11 mouse cellular contexts compared by ENCODE assay signal in genomic region chr12:104679121-104679818, GRCm38 (mm10).
A peak's percentile ranks its signal among the peaks of the same experiment; 100 is the strongest.
DNase-seq lines count a peak whose midpoint lies in the region; ATAC-seq and TF ChIP-seq lines count a peak whose summit lies in the region.
"Had no signal": no experiment of that assay in that cellular context is flagged by ENCODE, and none has a peak within 500 bp of the region (broad histone marks: within the 10 kb centered on the region; RNA-seq: fewer than 3 reads in every experiment).

No protein-coding gene starts in this region.

- peak; percentile 68 for DNase-seq in brain, embryonic 14.5 days (ENCODE audit: low read depth)
- DNase-seq in embryonic facial prominence, embryonic 14.5 days (ENCODE audit: low spot score), result peak; percentile 84
- DNase-seq in mesoderm, embryonic 11.5 days (ENCODE audit: low read depth, low spot score), result peak; percentile 51
- no peak for DNase-seq in adrenal gland, adult 2 months
- no peak for DNase-seq in layer of hippocampus, adult 9-11 months
- no peak for DNase-seq in heart, postnatal 14 days
- DNase-seq in frontal cortex, postnatal 25 days (ENCODE audit: low spot score in 2 of 2), result no peak
- DNase-seq: cerebellum, postnatal 36 days; lung, postnatal 36 days had no signal

- no peak overlapping the region for H3K4me3 ChIP-seq in embryonic facial prominence, embryonic 14.5 days (ENCODE audit: low read depth, low read length)
- H3K4me3 ChIP-seq in hindbrain, embryonic 12.5 days, result no peak overlapping the region

- H3K9me3 ChIP-seq in embryonic facial prominence, embryonic 14.5 days (ENCODE audit: control insufficient read depth, low read length), result no peaks in the 10 kb centered on the region; the same call in 1 of the 2 replicates
- 0 out of 2 replicates have a peak, but pooled peaks cover 9% of the 10 kb centered on the region for H3K9me3 ChIP-seq in hindbrain, embryonic 12.5 days (replicated peaks)

- WGBS in embryonic facial prominence, embryonic 14.5 days, result 20% methylated on average over 26 of the region's 26 CpGs
- 28% methylated on average over 26 of the region's 26 CpGs for WGBS in hindbrain, embryonic 12.5 days

- H3K27ac ChIP-seq in embryonic facial prominence, embryonic 14.5 days (replicated peaks; ENCODE audit: low read depth, low read length), result no peak overlapping the region
- peak overlapping the region; percentile 64 for H3K27ac ChIP-seq in hindbrain, embryonic 12.5 days

- intact Hi-C loops in heart, postnatal 14 days (cut with DNase I), result no loop called here

- H3K4me1 ChIP-seq in embryonic facial prominence, embryonic 14.5 days (ENCODE audit: control insufficient read depth, insufficient read depth, low read length), result peaks cover 8% of the 10 kb centered on the region; the same call in 1 of the 2 replicates
- H3K4me1 ChIP-seq in hindbrain, embryonic 12.5 days, result peaks cover 28% of the 10 kb centered on the region

- H3K9ac ChIP-seq in embryonic facial prominence, embryonic 14.5 days (ENCODE audit: low read depth, low read length), result no peak overlapping the region
- H3K9ac ChIP-seq in hindbrain, embryonic 12.5 days, result no peak overlapping the region; the same call in 1 of the 2 replicates

- no peak for ATAC-seq in embryonic facial prominence, embryonic 14.5 days (ENCODE audit: low read depth)
- ATAC-seq in hindbrain, embryonic 12.5 days (ENCODE audit: low FRiP score), result no peak

- no peak for TF ChIP-seq POLR2A in brain, embryonic 14.5 days (IDR thresholded peaks at IDR 0.05; ENCODE audit: borderline replicate concordance, extremely low read depth, insufficient read depth, insufficient read length, poor library complexity, severe bottlenecking)

- no peaks in the 10 kb centered on the region for H3K27me3 ChIP-seq in embryonic facial prominence, embryonic 14.5 days (replicated peaks; ENCODE audit: control insufficient read depth, insufficient read depth, low read length)
- no peaks in the 10 kb centered on the region; the same call in none of the 2 replicates for H3K27me3 ChIP-seq in hindbrain, embryonic 12.5 days

- no peaks in the 10 kb centered on the region for H3K36me3 ChIP-seq in embryonic facial prominence, embryonic 14.5 days (ENCODE audit: control insufficient read depth, insufficient read depth, low read length)
- no peaks in the 10 kb centered on the region for H3K36me3 ChIP-seq in hindbrain, embryonic 12.5 days

- no peak for TF ChIP-seq CTCF in brain, embryonic 14.5 days (IDR thresholded peaks at IDR 0.05; ENCODE audit: borderline replicate concordance, extremely low read depth, insufficient read depth, insufficient read length)

- H3K4me2 ChIP-seq in embryonic facial prominence, embryonic 14.5 days (ENCODE audit: low read depth, low read length), result peak overlapping the region; percentile 36
- H3K4me2 ChIP-seq in hindbrain, embryonic 12.5 days (replicated peaks), result peak overlapping the region; percentile 37
- H3K4me2 ChIP-seq: liver, embryonic 11.5 days had no signal

Comparison
In these comparisons a context has a peak if more than half of its experiments do, and no peak if none do; other contexts are left out.
1. DNase-seq: peak in brain, embryonic 14.5 days (single experiment), embryonic facial prominence, embryonic 14.5 days (single experiment) and mesoderm, embryonic 11.5 days (single experiment); none in adrenal gland, adult 2 months (single experiment), layer of hippocampus, adult 9-11 months (single experiment), heart, postnatal 14 days (0 of 2) and frontal cortex, postnatal 25 days (0 of 2).